Mouse (Mus musculus) retina, adult 2 months (tissue): ENCODE results near the gene Nrf1.

Experiments used
- DNase-seq: peaks from one replicate; pipeline ENCODE4 v3.0.0-alpha.2; 2012; ENCODE audit warnings: low read depth, low spot score

Nrf1 gene

DNA sequence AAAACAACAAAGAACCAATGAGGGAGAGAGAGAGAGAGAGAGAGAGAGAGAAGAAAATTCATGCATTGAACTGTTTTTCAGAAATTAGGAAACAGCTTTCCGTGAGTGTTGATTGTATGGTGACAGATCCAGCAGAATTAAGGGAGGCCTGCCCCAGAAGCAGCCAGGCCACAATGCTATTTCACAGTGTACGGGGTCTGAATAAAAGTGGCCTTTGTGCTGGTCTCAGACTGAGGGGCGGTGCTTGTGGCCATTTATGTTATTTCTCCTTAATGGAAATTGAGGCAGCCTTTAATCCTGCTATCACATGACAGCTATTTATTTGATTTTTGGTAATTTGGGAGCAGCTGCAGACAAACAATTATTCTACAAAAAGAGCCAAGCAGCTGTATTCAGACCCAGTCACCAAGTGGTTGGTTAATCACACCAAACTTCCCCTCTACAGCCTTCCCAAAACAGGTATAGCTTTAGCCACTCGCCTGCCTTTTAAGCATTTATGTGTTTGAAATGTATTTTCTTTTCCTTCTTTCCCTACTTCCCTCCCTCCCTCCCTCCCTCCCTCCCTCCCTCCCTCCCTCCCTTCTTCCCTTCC, 31.2 kb downstream of the Nrf1 start:
- no peak for DNase-seq

DNA sequence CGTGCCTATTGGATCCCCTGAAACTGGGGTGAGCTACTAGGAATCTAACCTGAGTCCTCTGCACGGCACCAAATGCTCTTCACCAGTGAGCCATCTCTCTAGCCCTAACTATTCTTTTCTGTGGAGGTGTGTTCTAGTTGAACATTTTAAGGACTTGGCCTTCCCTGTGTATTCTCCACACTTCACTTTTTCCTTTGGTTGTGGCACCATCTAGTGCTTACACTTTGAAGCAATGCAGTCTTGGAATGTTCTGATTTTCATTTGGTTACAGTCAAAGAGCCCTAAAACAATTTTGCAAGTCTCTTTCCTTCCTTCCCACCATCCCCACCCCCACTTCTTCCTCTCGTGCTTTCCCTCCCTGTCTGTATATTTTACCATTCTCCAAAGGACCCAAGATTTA, 33.6 kb downstream of the Nrf1 start:
- peak; percentile 36 for DNase-seq

DNA sequence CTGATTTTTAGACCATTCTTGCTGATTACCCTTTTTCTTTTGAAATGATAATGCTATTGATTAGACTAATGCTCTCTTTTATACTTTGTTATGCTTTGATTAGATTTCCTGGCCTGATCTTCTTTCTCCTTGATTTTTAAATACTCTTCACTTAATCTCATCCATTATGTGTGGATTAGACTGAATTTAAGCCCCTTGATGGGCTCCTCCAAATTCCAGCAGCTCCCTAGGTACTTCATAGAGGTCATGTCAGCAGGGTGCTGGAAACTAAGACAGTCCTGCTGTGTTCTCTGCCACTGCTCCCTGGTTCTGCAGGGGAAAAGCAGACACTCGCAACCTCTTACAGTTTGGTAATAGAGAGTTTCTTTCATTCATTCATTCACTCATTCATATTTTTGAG, 35.5 kb downstream of the Nrf1 start:
- DNase-seq = no peak

DNA sequence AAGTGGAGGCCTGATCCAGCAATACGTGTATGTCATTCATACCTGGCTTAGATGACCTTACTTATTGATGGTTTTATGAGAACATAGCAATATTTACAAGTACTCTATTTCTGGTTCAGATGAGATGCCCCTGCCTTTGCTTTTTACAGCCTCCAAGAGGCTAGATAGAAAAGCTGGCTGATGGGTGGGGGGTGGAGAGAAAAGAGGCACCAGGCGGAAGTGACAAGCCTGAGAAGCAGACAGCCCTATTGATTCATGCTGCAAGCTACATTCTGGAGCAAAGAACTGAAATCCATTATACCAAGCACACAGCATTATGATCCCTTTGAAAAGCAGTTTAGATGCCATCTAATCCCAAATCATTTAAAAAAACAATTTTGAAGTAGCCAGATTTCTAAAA, 37.6 kb downstream of the Nrf1 start:
- no peak for DNase-seq

DNA sequence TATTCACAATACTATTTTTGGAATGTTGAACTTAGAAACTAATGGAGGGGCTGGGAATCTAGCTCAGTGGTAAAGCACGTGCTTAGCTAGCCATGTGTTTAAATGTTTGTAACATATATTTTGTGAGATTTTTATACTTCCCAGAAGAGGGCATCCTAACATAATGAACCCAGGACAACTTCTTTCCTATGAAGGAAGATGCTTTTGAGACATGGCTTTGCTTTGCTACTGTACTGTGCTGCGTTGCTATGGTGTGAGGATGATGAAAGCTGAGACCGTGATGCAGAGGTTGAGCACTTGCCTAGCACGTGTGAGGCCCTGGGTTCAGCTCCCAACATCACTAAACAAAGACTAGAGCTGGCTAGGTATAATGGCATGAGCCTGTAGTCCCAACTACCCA, 43.4 kb downstream of the Nrf1 start:
- no peak for DNase-seq

DNA sequence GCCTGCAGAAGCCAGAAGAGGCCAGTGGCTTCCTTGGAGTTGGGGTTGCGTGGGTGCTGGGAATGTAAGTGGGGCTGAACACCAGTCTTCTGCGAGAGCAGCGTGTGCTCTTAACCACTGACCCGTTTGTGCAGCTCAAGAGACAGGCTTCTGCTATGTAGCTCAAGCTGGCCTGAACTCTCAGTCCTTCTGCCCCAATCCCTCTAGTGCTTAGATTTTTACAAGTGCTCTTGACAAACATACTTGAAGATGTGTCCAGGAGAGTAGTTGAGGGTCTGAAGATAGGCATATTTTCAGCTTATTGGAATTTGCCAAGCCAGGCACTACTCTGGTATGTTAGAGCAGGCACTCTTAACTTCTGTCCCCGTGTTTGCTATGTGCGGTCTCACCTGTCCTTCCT, 45.0 kb downstream of the Nrf1 start:
- no peak for DNase-seq

DNA sequence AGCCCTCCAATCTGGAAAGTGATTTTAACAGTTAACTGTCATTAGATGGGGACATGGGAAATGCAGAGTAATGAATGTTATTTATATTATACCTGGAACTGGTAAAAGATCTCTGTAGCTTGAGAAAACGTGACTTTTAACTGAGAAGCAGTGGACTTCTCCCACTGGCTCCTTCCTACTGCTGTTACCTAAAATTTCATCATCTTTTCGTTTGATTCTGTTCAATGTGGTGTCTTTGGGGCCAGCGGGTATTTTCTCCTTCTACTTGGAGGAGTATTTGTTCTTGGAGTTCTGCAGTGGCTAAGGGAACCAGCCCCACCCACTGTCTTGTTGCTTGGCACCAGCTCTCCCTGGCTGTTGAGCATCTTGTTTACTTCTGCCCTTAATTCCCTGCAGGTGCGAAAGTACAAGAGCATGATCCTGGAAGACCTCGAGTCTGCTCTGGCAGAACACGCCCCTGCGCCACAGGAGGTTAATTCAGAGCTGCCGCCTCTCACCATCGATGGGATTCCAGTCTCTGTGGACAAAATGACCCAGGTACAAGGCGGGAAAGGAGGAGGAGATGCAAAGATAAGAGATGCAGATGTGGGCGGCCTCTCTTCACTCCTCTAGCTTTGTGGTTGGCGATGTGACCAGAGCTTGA, 54.1 kb downstream of the Nrf1 start:
- no peak for DNase-seq

DNA sequence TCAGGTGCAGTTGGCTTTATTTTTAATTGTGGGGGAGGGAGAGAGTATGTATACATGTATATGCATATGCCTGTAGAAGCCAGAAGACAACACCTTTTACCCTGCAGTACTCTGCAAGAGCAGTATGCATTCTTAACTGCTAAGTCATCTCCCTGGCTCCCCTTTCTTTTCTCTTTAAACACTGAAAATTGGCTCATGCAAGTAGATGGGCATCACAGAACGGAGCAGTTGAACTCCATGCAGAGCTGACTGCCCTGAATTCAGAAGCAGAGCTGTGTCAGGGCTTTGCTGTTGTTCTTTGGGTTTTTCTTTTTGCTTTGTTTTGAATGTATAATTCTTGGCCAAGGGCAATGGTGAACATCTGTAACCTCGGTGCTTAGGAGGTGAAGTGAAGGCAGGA, 58.3 kb downstream of the Nrf1 start:
- DNase-seq = no peak

DNA sequence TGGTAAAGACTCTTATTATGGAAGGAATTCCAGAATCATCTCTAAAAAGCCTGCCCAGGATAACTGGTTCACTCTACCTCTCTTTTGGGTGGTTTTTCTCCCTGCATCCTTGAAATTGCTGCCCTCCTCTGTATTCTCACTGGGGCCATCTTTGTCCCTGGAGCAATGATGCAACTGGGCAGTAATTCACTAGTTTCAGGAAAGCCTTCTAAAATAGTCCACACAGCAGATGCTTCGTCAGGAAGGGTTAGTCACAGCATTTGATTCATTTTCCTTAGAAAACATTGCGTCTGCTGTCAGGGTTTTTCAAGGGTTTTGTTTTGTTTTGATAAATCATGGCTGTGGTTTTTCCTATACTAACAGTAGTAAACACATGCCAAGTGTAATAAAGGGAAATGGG, 59.7 kb downstream of the Nrf1 start:
- DNase-seq = no peak

DNA sequence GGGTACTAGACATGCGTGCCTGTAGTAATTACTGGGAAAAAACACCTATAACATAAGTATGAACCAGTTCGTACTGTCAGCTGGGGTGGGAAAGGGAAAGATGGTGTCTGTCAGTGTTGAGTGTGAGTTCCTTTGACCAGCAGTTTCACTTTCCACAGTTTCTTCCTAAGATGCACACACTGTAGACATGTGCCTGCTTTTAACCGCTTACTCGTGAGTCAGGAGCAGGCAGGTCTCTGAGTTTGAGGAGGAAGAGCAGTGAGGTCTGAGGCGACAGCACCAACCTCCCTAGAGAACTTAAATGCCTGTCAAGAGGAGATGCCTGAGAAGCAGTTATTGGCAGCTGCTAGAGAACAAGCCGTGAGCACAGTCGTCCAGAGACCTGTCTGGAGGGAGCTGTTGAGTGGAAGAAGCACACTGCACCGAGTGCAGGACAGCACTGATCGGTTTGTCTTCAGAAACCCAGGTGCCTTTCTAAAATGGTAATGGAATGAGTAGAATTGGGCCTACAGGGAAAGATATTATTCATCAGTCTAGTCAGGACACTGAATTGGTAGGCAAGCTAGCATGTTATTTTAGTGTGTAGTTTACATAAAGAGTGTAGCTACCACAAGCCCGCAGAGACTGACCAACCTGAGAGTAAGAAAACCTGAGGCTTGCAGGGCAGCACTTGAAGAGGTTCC, 62.2 kb downstream of the Nrf1 start:
- DNase-seq = no peak

DNA sequence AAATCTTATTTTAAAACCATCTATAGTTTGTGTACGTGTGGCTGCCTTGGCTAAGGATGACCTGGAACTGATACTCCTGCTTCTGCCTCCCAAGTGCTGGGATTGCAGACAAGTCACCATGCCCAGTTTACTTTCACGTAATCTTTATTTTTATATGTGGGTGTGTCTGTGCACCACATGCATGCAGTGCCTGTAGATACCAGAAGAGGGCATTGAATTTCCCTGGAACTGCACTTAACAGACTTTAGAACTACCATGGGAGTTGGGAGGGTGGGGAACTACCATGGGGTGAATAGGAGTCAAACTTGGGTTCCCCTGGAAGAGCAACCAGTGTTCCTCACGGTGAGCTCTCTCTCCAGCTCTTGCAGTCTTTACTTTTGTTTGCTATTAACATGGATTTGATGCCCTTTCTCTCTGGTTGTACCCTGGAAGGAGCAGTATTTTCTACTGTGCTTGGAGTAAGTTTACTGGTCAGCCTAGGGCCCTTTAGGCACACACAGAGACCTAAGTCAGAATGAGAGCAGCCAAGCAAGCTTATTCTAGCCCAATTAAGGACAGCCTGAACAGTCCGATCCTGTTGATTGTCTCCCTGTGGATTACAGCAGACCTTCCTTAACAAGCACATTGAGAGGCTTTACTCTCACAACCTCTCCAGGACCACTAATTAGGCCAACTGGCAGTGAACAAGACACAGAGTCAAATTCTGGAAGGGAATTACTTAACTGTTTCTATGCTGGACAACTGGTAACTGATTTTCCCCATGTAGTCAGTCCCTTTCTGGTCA, 64.8 kb downstream of the Nrf1 start:
- peak; percentile 6 for DNase-seq

DNA sequence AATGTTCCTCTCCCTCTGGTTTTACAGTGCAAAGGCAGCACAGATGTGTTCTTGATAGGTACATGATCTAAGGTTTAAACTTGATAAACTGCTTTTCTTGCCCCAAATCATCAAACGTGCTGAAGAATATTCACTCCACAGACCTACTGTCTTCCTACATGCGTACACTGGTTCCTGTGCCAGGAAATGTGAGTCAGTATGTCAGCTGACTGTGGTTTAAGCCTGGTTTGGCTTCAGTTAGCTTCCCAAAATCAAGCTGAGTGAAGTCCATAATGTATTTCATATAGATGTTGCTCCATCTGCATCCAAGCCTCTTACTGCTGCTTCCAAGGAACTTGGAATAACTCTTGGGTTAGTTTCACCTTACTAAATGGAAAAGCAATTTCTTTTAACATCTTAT, 66.3 kb downstream of the Nrf1 start:
- DNase-seq = no peak

DNA sequence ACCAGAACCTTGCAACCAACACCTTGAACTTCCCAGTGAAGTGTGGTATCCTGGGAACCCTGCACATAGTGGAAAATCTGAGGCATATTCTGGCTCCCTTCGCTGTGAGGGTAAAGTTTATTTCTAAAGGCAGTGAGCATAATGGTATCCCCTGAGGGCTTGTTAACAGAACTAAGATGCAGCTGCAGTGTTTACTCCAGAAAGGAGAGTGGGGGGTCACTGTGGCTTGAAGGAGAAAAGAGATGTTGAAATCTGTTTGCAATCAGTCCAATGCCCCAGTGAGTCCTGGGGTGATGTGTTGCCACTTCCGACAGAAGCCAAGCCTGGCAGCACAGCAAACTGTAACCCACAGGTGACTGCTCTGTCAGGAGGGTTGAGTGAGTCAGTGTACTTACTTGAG, 73.4 kb downstream of the Nrf1 start:
- DNase-seq = no peak

DNA sequence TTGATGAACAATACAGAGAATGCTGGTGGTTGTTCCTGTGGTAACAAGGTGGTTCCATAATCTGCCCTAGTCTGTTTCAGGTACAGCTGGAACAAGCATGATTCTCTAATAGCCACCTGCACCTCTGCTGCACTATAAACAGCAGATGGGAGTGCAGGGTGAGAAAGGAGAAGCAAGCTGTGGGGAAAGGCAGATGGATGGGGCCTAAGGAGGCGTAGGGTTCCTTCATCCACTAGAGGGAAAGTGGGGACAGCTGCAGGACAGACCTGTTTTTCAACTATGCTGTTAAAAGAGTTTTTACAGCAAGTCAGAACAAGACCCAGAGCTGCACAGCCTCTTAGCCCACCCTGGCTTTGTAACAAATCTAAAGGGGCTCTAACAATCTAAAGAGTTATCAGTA, 73.8 kb downstream of the Nrf1 start:
- DNase-seq = no peak

DNA sequence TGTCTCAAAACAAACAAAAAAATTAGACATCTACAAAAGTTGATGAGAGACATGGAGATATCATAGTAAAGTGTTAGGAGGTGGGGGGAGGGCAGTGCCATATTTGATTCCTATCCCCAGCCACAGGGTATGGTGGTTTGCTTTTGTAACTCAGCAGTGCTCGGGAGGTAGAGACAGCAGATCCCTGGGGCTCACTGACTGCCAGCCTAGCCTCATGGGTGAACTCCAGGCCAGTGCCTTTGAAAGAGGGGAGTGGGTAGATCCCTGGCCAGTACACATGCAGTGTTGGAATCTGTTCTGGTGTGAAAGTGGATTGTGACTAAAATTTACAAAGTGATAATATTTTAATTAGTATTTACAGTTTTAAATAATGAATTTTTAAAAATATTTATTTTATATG, 75.6 kb downstream of the Nrf1 start:
- no peak for DNase-seq

DNA sequence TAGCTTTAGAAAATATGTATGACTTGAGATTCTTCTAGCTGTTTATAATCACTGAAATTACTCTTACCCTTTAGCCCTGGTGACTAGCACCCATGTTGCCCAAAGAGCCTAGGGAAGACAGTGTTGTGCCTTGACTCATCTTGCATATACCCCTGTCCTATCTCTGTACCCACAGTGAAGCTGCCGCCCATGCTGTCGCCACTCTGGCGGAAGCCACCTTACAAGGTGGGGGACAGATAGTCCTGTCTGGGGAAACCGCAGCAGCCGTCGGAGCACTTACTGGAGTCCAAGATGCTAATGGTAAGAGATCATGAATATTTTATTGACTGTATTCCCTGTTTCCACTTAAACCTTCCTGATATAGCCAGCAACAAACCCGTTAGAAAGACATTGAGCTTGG, 78.3 kb downstream of the Nrf1 start:
- no peak for DNase-seq

DNA sequence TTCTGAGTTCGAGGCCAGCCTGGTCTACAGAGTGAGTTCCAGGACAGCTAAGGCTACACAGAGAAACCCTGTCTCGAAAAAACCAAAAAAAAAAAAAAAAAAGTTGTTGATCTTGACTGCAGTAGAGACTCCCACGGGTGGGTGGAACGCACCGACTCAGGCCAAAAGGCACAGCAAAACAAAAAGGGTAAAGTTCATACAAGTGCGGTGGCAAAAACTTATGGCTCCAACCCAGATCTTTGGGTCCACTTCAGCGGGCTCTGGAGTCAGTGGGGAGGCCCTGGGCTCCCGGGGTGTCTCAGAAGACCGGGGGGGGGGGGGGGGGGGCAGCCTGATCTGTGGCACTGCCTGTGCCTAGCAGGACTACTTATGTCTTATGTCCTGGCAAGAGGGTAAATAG, 79.0 kb downstream of the Nrf1 start:
- DNase-seq = no peak

DNA sequence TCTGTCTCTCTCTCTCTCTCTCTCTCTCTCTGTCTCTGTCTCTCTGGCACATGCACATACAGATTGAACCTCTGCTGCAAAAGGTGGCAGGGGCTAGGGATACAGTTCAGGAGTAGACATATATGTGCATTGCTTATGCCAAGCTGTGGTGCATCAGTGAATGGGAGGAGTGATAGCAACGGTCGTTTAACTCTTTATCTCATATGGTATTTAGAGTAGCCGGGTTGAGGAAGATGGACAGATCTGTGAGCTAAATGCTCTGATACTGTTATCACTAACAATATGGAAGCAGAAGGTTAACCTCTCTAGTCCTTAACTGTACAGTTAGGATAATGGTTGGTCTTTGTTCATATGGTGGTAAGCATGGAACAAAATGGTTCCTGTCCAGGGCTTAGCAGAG, 84.6 kb downstream of the Nrf1 start:
- DNase-seq = no peak

DNA sequence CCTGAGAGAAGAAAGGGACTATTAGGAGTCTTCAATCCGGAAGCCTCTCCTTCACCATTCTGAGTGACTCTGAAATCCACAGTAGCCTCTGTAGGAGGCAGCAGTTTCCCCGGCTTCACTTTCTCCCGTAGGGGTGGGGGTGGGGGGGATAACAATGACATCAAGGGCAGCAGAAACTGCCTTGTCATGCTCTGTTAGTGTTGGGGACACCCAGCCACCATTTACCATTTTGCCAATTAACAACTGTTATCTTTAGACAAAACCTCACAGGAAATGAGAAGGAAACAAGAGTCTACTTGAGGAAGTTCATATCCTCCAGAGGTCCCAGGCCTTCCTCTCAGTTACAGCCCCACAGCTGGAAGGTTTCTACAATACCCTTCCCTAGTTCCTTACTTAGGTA, 87.8 kb downstream of the Nrf1 start:
- no peak for DNase-seq

DNA sequence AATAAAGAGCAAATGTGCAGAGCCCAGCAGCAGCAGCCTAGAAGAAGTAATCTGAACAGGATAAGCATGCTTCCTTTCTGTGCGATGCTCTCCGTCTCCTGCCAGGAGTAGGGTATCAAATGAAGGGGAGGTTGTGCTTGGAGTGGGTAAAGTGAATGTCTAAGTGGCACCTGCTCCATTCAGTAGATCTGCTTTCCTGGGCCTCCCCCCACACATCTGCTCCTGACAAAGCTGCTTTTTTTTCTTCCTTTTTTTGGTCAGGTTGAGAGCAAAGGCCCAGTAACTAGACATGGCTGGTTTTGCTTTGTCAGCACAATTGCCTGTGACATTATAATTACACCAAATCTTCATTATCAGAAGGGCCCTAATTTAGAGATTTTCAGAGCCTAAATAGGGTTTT, 89.4 kb downstream of the Nrf1 start:
- DNase-seq = no peak

DNA sequence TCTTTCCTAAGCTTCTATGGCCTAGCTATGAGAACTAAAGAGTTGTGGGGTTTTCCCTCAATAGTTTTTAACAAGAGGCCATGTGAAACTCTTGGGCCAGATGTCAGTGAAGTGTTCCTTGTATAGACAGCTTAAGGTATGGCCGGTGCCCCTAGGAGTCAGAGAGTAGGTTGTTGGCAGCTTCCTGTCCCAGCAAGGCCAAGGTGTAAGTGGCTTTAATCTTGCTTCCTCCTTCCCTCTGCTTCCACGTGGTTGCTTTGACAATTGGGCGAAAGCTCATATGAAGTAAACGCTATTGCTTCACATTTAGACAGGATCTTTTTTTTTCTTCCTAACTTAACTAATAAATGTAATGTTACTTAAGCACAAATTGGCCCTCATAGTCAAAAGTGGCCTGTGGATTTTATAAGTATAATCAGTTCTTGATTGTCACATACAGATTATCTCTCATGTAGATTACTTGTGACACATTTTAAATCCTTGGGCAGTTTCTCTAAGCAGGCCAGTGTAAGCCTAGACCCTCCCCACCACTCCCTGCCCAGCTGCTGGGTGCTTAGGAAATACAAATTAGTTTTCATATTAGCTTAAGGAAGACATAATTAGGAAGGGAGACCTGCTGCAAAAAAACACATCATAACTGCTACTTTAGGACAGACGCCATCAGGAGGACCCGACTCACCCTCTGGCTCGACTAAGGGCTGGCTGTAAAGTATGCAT, 91.7 kb downstream of the Nrf1 start:
- peak; percentile 53 for DNase-seq

DNA sequence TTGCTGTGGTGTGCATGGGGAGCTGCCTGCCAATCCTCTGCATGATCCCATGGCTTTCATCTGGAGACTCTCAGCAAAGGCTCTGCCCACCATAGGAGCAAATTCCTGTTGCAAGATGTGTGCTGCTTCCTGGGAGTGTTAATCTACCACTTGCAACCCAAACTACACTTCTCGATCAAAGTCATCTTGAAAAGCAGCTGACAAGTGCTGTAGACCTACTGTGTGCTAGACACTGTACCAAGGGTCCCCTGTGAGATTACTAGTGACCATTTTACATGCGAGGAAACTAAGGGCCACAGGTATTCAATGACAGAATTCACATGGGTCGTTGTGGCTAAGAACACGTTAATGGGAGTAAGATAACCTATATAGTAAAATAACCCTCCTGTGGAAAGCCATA, 95.5 kb downstream of the Nrf1 start:
- no peak for DNase-seq
